Mouse (Mus musculus): Measurements from ENCODE around the gene Parvb.

DNA sequence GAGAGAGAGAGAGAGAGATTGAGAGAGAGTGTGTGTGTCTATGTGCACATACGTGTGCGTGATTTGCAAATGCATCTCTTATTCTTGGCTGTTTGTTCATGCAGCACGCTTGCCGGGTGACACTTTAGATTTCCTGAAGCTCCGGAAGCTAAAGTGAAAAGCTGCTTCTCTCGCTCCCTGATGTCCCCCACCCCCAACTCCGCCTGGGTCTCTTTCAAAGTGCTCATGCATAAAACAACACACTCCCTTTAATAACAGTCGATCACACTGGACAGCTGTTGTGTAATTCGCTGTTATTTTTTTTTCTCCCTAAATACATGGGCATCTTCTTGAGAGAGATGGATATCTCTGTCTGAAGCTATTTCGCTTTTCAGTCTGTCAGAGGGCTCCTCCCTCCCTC lies 73.5 kb downstream of the Parvb start:
- TF ChIP-seq CTCF (IDR thresholded peaks at IDR 0.05; ENCODE audit: low read depth, low read length) (no peak), EP300 (IDR thresholded peaks at IDR 0.05; ENCODE audit: insufficient read depth, low read depth, low read length) (no peak)
